Mouse (Mus musculus) megakaryocyte, embryonic 14.5 days (primary cell): ENCODE data around the gene Sergef.

ENCODE experiments used
- FLI1 ChIP-seq: IDR thresholded peaks from 2 replicates; pipeline ENCODE4 v1.6.1; 2012; ENCODE audit warnings: low read length, inconsistent platforms, mixed read lengths
- GATA1 ChIP-seq: IDR thresholded peaks from 3 replicates; pipeline ENCODE4 v1.6.1; 2012; ENCODE audit warnings: mixed read lengths, low read length, inconsistent platforms, borderline replicate concordance

- TF ChIP-seq GATA1 (no peak), FLI1 (no peak)
These were observed 124.6 kb downstream of the Sergef start for GRCm38 (mm10) chr7:46514981-46515380.
